Mouse (Mus musculus): ENCODE measurements around the gene Crlf1. TPM values are rescaled to one million over a fixed set of nuclear protein-coding genes. Genes with fewer than 3 reads are reported as not detected.
"Not testable (repeated sequence)": the region's sequence is repeated elsewhere in the genome, so short reads cannot be mapped to it uniquely, and the experiment has no call there.

The Crlf1 gene
- total RNA-seq, 2 experiments from 2014 or later, result 2.3 TPM; not detected in 1

GRCm38 (mm10) chr8:70493692-70494415 is 896 bp downstream of the Crlf1 start:
- no peak for ATAC-seq (replicated peaks; ENCODE audit: low FRiP score, low TSS enrichment, poor library complexity, severe bottlenecking)

GRCm38 (mm10) chr8:70494416-70494945 is 1.5 kb downstream of the Crlf1 start:
- no peak for ATAC-seq (replicated peaks; ENCODE audit: low FRiP score, low TSS enrichment, poor library complexity, severe bottlenecking)

GRCm38 (mm10) chr8:70495001-70495770 is 2.2 kb downstream of the Crlf1 start:
- ATAC-seq (replicated peaks; ENCODE audit: low FRiP score, low TSS enrichment, poor library complexity, severe bottlenecking), result no peak

GRCm38 (mm10) chr8:70495771-70496062 is 2.8 kb downstream of the Crlf1 start:
- no peak for ATAC-seq (replicated peaks; ENCODE audit: low FRiP score, low TSS enrichment, poor library complexity, severe bottlenecking)

GRCm38 (mm10) chr8:70500386-70501301 is 7.7 kb downstream of the Crlf1 start:
- ATAC-seq (replicated peaks; ENCODE audit: low FRiP score, low TSS enrichment, poor library complexity, severe bottlenecking), result peak; percentile 73

- ATAC-seq (replicated peaks; ENCODE audit: low FRiP score, low TSS enrichment, poor library complexity, severe bottlenecking), result no peak
Observed at GRCm38 (mm10) chr8:70501820-70502529, 9.0 kb downstream of the Crlf1 start.

GRCm38 (mm10) chr8:70502540-70502939 is 9.6 kb downstream of the Crlf1 start:
- no peak for ATAC-seq (replicated peaks; ENCODE audit: low FRiP score, low TSS enrichment, poor library complexity, severe bottlenecking)

GRCm38 (mm10) chr8:70503062-70503750 is 10.2 kb downstream of the Crlf1 start:
- no peak for ATAC-seq (replicated peaks; ENCODE audit: low FRiP score, low TSS enrichment, poor library complexity, severe bottlenecking)

- no peak for ATAC-seq (replicated peaks; ENCODE audit: low FRiP score, low TSS enrichment, poor library complexity, severe bottlenecking)
Observed at GRCm38 (mm10) chr8:70504291-70504716, 11.3 kb downstream of the Crlf1 start.

GRCm38 (mm10) chr8:70504851-70505250 is 11.9 kb downstream of the Crlf1 start:
- no peak for ATAC-seq (replicated peaks; ENCODE audit: low FRiP score, low TSS enrichment, poor library complexity, severe bottlenecking)

GRCm38 (mm10) chr8:70505698-70506327 is 12.9 kb downstream of the Crlf1 start:
- ATAC-seq (replicated peaks; ENCODE audit: low FRiP score, low TSS enrichment, poor library complexity, severe bottlenecking), result peak; percentile 8

- peak; percentile 56 for ATAC-seq (replicated peaks; ENCODE audit: low FRiP score, low TSS enrichment, poor library complexity, severe bottlenecking)
Observed at GRCm38 (mm10) chr8:70506328-70507026, 13.5 kb downstream of the Crlf1 start, which contains the start of gene Rex1bd. Rex1bd (minus strand) TSS chr8:70506752.

GRCm38 (mm10) chr8:70507027-70507393 is 14.1 kb downstream of the Crlf1 start:
- no peak for ATAC-seq (replicated peaks; ENCODE audit: low FRiP score, low TSS enrichment, poor library complexity, severe bottlenecking)

GRCm38 (mm10) chr8:70509281-70509952 is 16.5 kb downstream of the Crlf1 start:
- no peak for ATAC-seq (replicated peaks; ENCODE audit: low FRiP score, low TSS enrichment, poor library complexity, severe bottlenecking)

- ATAC-seq (replicated peaks; ENCODE audit: low FRiP score, low TSS enrichment, poor library complexity, severe bottlenecking), result peak; percentile 66
Observed at GRCm38 (mm10) chr8:70510228-70510915, 17.4 kb downstream of the Crlf1 start, which contains the start of gene Uba52. Uba52 (minus strand) TSS chr8:70510801.

GRCm38 (mm10) chr8:70511174-70511573 is 18.2 kb downstream of the Crlf1 start:
- not testable (repeated sequence) for ATAC-seq (replicated peaks; ENCODE audit: low FRiP score, low TSS enrichment, poor library complexity, severe bottlenecking)
